Mouse (Mus musculus) neutrophil, adult 83 days (primary cell): Measurements from ENCODE around the gene Imp3. TPM values are rescaled to one million over a fixed set of nuclear protein-coding genes. Genes with fewer than 3 reads are reported as not detected.

ENCODE experiments used
- total RNA-seq, 2 experiments: library from RNA; stranded (reverse); gene quantifications; one replicate each; pipeline ENCODE4 v1.2.4; 2023

Imp3 gene
- 10 to 100 TPM; 32.2 to 35.7 TPM for total RNA-seq

GRCm38 (mm10) chr9:56937223-56938160, at the start of gene Imp3:
TSS of gene Imp3 (plus strand) at chr9:56937475.

GRCm38 (mm10) chr9:56928041-56928811, 9.0 kb upstream of the Imp3 start, which contains the start of gene Snx33:
TSS of gene Snx33 (minus strand) at chr9:56928371.

GRCm38 (mm10) chr9:56950414-56951400, 13.4 kb downstream of the Imp3 start, which contains the start of gene Snupn:
TSS of gene Snupn (plus strand) at chr9:56950878.

Other genes starting within 250 kb of the Imp3 start
- not detected for gene Lingo1, start 141.0 kb upstream of the Imp3 start, total RNA-seq
- gene Odf3l1, start 72.8 kb upstream of the Imp3 start, total RNA-seq, result not detected
- gene Cspg4, start 72.4 kb upstream of the Imp3 start, total RNA-seq, result not detected
- gene Snx33, start 9.1 kb upstream of the Imp3 start, total RNA-seq, result 1 to 10 TPM; 2.1 to 3.0 TPM
- 1 to 10 TPM; 2.2 TPM for gene Snupn, start 13.4 kb downstream of the Imp3 start, total RNA-seq
- gene Ptpn9, start 57.4 kb downstream of the Imp3 start, total RNA-seq, result 10 to 100 TPM; 17.1 to 17.8 TPM
- gene Sin3a, start 134.6 kb downstream of the Imp3 start, total RNA-seq, result 10 to 100 TPM; 77.0 to 90.0 TPM
- 10 to 100 TPM; 66.3 to 67.8 TPM for gene Man2c1, start 193.2 kb downstream of the Imp3 start, total RNA-seq
- gene Neil1, start 210.8 kb downstream of the Imp3 start, total RNA-seq, result 1 to 10 TPM; 3.2 to 3.6 TPM
- gene Commd4, start 220.9 kb downstream of the Imp3 start, total RNA-seq, result 10 to 100 TPM; 49.3 to 66.0 TPM